Mouse (Mus musculus): ENCODE results near the gene Arih1.

Arih1 gene

DNA sequence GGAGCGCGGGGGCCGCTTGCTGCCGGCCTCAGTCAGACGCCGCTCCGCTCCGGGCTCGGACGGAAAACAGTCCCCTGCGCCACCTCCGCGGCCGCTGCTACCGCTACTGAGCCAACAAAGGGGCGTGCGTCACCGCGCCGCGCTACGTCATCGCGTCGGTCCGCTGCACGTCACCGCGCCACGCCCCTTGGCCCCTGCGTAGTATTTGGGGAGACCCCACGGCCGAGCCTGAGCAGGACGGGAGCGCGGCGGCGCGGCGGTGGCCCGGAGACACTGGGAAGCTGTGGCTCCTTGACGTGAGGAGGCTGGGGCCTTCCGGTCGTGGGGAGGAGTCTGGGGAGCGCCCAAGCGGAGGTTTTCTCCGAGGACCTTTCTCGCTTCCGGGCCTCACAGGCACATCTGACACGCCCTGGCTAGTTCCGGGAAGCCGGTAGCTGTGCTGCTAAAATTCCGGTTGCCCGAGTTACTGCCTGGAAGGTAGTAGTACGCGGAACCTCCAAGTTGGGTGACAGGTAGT is at the start of gene Arih1:
Gene Arih1, minus strand, starts transcription at position 70 of the 517 bp plus-strand sequence.
- in situ Hi-C loops (cut with MboI, MseI): loop anchor here (5.0 to 10.0 kb wide), 2 partner anchors 168 to 194 kb away; partner anchors contain the start of genes Adpgk and Pkm

DNA sequence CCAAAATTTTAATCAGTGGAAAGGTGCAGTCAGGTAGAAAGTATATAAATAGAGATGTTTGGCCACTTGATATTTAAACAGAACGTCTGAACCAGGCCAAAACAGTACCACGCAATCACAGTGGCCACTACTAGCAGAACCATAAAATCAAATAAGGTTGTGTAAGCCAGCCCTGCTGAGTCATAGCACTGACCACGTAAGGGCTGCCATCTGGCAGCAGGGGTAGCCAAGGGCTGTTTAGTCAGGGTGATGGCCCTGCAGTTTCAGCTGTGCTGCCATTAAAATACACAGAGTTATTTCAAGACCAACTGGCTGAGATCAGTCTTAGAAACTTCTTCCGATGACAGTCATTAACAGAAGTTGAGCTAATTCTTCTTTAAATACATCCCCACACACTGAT is 47.5 kb upstream of the Arih1 start:
- in situ Hi-C loops (cut with MboI, MseI): no loop called here

- in situ Hi-C loops (cut with MboI, MseI): no loop called here
These were observed 47.0 kb upstream of the Arih1 start for GRCm38 (mm10) chr9:59533422-59533821.

GRCm38 (mm10) chr9:59531645-59532044 is 45.2 kb upstream of the Arih1 start:
- in situ Hi-C loops (cut with MboI, MseI): no loop called here

GRCm38 (mm10) chr9:59528274-59528673 is 41.9 kb upstream of the Arih1 start:
- in situ Hi-C loops (cut with MboI, MseI): no loop called here

- in situ Hi-C loops (cut with MboI, MseI): no loop called here
These were observed 41.2 kb upstream of the Arih1 start for GRCm38 (mm10) chr9:59527580-59527979.

DNA sequence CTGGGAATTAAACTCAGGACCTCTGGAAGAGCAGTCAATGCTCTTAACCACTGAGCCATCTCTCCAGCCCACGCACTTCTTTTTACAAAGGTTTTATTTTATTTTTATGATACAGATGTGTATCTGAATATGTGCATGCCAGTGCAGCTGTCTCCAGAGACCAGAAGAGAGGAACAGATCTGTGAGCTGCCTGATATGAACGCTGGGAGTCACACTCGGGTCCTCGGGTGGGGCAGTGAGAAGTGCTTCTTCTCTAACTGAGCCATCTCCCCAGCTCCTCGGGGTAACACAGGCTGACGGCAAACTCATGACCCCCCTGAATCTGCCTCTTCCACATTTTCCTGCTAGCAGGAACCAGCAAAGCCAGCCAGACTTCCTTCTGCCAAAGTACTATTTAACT is 40.3 kb upstream of the Arih1 start:
- in situ Hi-C loops (cut with MboI, MseI): no loop called here

GRCm38 (mm10) chr9:59522906-59523305 is 36.5 kb upstream of the Arih1 start:
- in situ Hi-C loops (cut with MboI, MseI): no loop called here

DNA sequence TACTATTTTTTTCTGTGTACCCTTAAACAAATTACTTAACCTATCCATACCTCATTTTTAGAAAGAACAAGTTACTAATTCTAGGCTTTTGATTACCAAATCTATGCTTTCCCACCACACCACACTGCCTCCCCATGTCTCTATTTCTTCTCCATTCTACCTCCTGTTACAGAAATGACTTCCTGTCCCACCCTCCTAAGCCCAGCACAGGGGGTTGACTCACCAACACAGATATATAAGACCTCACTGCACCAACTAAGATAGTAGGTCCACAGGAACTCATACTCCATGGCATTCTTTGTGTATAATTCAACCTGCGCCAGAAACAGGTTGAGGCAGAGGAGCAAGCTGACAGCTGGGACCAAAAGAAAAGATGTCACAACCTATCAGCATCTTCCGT is 33.0 kb upstream of the Arih1 start:
- in situ Hi-C loops (cut with MboI, MseI): no loop called here

- in situ Hi-C loops (cut with MboI, MseI): no loop called here
These were observed 32.6 kb upstream of the Arih1 start for GRCm38 (mm10) chr9:59518976-59519375.

- in situ Hi-C loops (cut with MboI, MseI): no loop called here
These were observed 30.7 kb upstream of the Arih1 start for GRCm38 (mm10) chr9:59517127-59517526.

DNA sequence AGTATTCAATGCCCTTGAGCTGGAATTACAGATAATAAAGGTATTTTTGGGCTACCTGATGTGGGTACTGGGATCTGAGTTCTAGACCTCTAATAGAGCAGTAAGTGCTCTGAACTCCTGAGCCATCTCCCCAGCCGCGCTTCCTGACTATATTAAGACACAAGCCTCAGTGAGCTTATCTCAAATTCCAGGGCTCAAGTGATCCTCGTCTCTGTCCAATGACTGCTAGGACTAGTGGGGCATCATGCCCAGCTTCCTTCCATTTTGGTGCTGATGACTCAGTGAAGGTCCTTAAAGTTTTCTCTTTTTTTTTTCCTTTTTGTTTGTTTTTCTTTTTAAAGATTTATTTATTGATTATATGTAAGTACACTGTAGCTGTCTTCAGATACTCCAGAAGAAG is 28.7 kb upstream of the Arih1 start:
- in situ Hi-C loops (cut with MboI, MseI): no loop called here

GRCm38 (mm10) chr9:59512381-59512780 is 26.0 kb upstream of the Arih1 start:
- in situ Hi-C loops (cut with MboI, MseI): no loop called here

- in situ Hi-C loops (cut with MboI, MseI): no loop called here
These were observed 21.7 kb upstream of the Arih1 start for GRCm38 (mm10) chr9:59508146-59508545.

GRCm38 (mm10) chr9:59487331-59487730 is 913 bp upstream of the Arih1 start:
- in situ Hi-C loops (cut with MboI, MseI): loop anchor here (5.0 to 10.0 kb wide), 2 partner anchors 167 to 195 kb away; partner anchors contain the start of genes Adpgk and Pkm

GRCm38 (mm10) chr9:59486076-59486518 is 321 bp downstream of the Arih1 start:
- in situ Hi-C loops (cut with MboI, MseI): loop anchor here (5.0 to 10.0 kb wide), 2 partner anchors 169 to 194 kb away; partner anchors contain the start of genes Adpgk and Pkm

GRCm38 (mm10) chr9:59485511-59486075 is 825 bp downstream of the Arih1 start:
- in situ Hi-C loops (cut with MboI, MseI): loop anchor here (5.0 to 10.0 kb wide), 2 partner anchors 169 to 193 kb away; partner anchors contain the start of genes Adpgk and Pkm

- in situ Hi-C loops (cut with MboI, MseI): loop anchor here (5.0 to 10.0 kb wide), 2 partner anchors 170 to 192 kb away; partner anchors contain the start of genes Adpgk and Pkm
These were observed 1.7 kb downstream of the Arih1 start for GRCm38 (mm10) chr9:59484760-59485159.

DNA sequence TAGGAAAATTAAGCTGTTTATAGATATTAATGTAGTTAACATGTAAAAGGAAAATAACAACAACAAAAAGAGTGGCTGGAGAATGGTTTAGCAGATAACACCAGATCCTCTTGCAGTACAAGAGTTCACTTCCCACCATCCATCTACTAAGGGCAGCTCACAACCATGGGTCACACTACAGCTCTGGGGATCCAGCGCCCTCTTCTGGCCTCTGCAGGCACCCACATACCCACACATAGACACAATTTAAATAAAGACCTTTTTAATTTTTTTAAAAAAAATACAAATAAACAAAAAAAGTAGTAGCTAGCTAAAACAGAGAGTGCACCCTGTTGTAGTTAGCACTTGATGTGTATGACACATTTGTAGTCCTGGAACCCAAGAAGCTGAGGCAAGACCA is 4.0 kb downstream of the Arih1 start:
- in situ Hi-C loops (cut with MboI, MseI): loop anchor here (10.0 kb wide), 1 partner anchor 172 kb away; the partner anchor contains the start of gene Pkm

DNA sequence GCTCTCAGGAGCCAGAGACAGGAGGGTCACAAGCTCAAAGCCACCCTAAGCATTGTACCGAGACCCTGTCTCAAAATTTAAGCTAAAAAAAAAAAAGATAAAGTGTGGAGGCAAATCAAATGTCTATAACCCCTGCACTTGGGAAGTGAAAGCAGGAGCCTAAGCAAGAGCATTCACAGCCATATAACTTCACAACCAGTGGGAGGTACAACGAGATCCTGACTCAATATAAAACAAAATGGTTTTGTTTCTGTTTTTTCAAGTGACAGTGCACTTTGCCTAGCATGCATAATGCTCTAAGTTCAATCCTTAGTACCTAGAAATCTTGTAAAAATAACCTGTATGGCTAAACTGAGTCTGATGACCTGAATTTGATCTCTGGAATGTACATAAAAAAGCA is 9.8 kb downstream of the Arih1 start:
- in situ Hi-C loops (cut with MboI, MseI): no loop called here

- in situ Hi-C loops (cut with MboI, MseI): no loop called here
These were observed 11.6 kb downstream of the Arih1 start for GRCm38 (mm10) chr9:59474838-59475237.

DNA sequence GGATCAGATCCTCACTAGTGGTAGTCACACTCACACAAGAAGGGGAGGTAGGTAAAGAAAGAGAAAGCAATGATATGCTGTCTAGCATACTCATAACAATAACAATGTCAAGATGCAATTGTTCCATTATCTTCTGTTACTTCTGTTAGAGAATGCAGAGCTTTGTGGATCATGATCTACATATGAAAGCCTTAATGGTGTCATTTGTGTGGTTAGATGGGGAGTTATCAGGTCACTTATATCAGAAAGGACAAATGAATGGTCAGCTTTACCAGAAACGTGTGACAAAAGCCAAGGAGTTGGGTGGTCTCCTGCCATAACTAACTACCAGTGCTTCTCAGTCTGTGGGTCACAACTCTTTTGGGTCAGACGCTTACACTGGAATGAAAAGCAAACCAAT is 13.2 kb downstream of the Arih1 start:
- in situ Hi-C loops (cut with MboI, MseI): no loop called here

- in situ Hi-C loops (cut with MboI, MseI): no loop called here
These were observed 17.0 kb downstream of the Arih1 start for GRCm38 (mm10) chr9:59469446-59469845.
